Mouse (Mus musculus) CH12.LX (cell line): ENCODE results near the gene Tgfbr1. TPM values are rescaled to one million over a fixed set of nuclear protein-coding genes. Genes with fewer than 3 reads are reported as not detected.

Source experiments
- DNase-seq: peaks from one replicate; pipeline ENCODE4 v3.0.0-alpha.2; 2013; ENCODE audit errors: extremely low read depth
- H3K27ac ChIP-seq: 2 replicates; pipeline ENCODE4 v1.5.1; 2012; ENCODE audit warnings: low read depth, mild to moderate bottlenecking, control low read depth, moderate library complexity; ENCODE audit not compliant: insufficient read depth
- H3K27me3 ChIP-seq: replicated peaks from 2 replicates; pipeline ENCODE3; 2012; ENCODE audit warnings: inconsistent platforms
- H3K36me3 ChIP-seq, 2 experiments: replicated peaks in 1 of 2; 2 replicates each; pipeline versions ENCODE3 to v1.6.1; 2012; ENCODE audit warnings: inconsistent platforms in 1 of 2, low read length in 1 of 2, mild to moderate bottlenecking in 1 of 2, mixed read lengths in 1 of 2, moderate library complexity in 1 of 2; ENCODE audit not compliant: control insufficient read depth in 1 of 2, insufficient read depth in 1 of 2
- H3K4me1 ChIP-seq, 2 experiments: 2 replicates each; pipeline ENCODE4 v1.6.1; 2012; ENCODE audit warnings: inconsistent platforms in 1 of 2, moderate library complexity in 1 of 2; ENCODE audit not compliant: insufficient read depth in 2 of 2, control insufficient read depth in 1 of 2
- H3K4me2 ChIP-seq: 2 replicates; pipeline ENCODE4 v1.6.1; 2012; ENCODE audit warnings: low read depth, mild to moderate bottlenecking, control low read depth; ENCODE audit not compliant: poor library complexity, insufficient read depth, severe bottlenecking
- H3K4me3 ChIP-seq, 3 experiments: fragments of 150-350 bp in 1 of 3; sonication (generic) in 1 of 3; replicated peaks in 1 of 3; 2 replicates each; pipeline versions ENCODE3 to v1.5.1; 2011 to 2012; ENCODE audit warnings: low read depth in 2 of 3, low read length in 2 of 3, mild to moderate bottlenecking in 2 of 3, moderate library complexity in 2 of 3, control low read depth in 1 of 3, improper control_type of control experiment in 1 of 3, inconsistent platforms in 1 of 3, mixed read lengths in 1 of 3; ENCODE audit not compliant: poor library complexity in 1 of 3
- H3K79me2 ChIP-seq: replicated peaks from 2 replicates; pipeline ENCODE4 v1.6.1; 2012; ENCODE audit warnings: mild to moderate bottlenecking, moderate library complexity; ENCODE audit not compliant: control insufficient read depth, poor library complexity, insufficient read depth, severe bottlenecking; ENCODE audit errors: extremely low read depth
- H3K9ac ChIP-seq: 2 replicates; pipeline ENCODE4 v1.6.1; 2012; ENCODE audit warnings: low read depth, mild to moderate bottlenecking, control low read depth, moderate library complexity; ENCODE audit not compliant: insufficient read depth
- H3K9me3 ChIP-seq: replicated peaks from 2 replicates; pipeline ENCODE3; 2012; ENCODE audit warnings: low read length, inconsistent platforms, mixed read lengths
- BHLHE40 ChIP-seq: IDR thresholded peaks from 2 replicates; pipeline ENCODE4 v1.6.1; 2011; ENCODE audit warnings: mild to moderate bottlenecking, low read depth, low read length, improper control_type of control experiment
- CHD1 ChIP-seq: IDR thresholded peaks from 2 replicates; pipeline ENCODE4 v1.6.1; 2012; ENCODE audit warnings: low read depth, low read length, improper control_type of control experiment, inconsistent platforms
- CHD2 ChIP-seq: IDR thresholded peaks from 2 replicates; pipeline ENCODE4 v1.6.1; 2011; ENCODE audit warnings: low read length, improper control_type of control experiment
- CTCF ChIP-seq, 2 experiments: IDR thresholded peaks in 1 of 2; conservative IDR thresholded peaks in 1 of 2; 2 replicates each; pipeline ENCODE4 v1.5.1; 2011 to 2012; ENCODE audit warnings: low read depth in 2 of 2, low read length in 2 of 2, improper control_type of control experiment in 1 of 2, inconsistent platforms in 1 of 2, mild to moderate bottlenecking in 1 of 2, moderate library complexity in 1 of 2
- ELF1 ChIP-seq: IDR thresholded peaks from 2 replicates; pipeline ENCODE4 v1.6.1; 2014; ENCODE audit warnings: low read depth, mild to moderate bottlenecking, inconsistent platforms, low read length, improper control_type of control experiment
- EP300 ChIP-seq: IDR thresholded peaks from 2 replicates; pipeline ENCODE4 v1.6.1; 2011; ENCODE audit warnings: low read length, improper control_type of control experiment
- ETS1 ChIP-seq: conservative IDR thresholded peaks from 2 replicates; pipeline ENCODE4 v1.6.1; 2012; ENCODE audit warnings: low read depth, mild to moderate bottlenecking, inconsistent platforms, low read length, improper control_type of control experiment, moderate library complexity
- GABPA ChIP-seq: IDR thresholded peaks from 2 replicates; pipeline ENCODE4 v1.6.1; 2012; ENCODE audit warnings: low read depth, low read length, improper control_type of control experiment, inconsistent platforms; ENCODE audit not compliant: insufficient replicate concordance
- HCFC1 ChIP-seq: IDR thresholded peaks from 2 replicates; pipeline ENCODE4 v1.6.1; 2012; ENCODE audit warnings: low read depth, mild to moderate bottlenecking, inconsistent platforms, low read length, improper control_type of control experiment
- IRF4 ChIP-seq: IDR thresholded peaks from 2 replicates; pipeline ENCODE4 v1.6.1; 2014; ENCODE audit warnings: low read depth, mild to moderate bottlenecking, inconsistent platforms, low read length, improper control_type of control experiment
- JUN ChIP-seq: IDR thresholded peaks from 2 replicates; pipeline ENCODE4 v1.6.1; 2011; ENCODE audit warnings: low read depth, mild to moderate bottlenecking, low read length, improper control_type of control experiment, moderate library complexity; ENCODE audit not compliant: insufficient read depth
- JUND ChIP-seq: conservative IDR thresholded peaks from 2 replicates; pipeline ENCODE4 v1.6.1; 2011; ENCODE audit warnings: low read depth, low read length, improper control_type of control experiment
- KAT2A ChIP-seq: IDR thresholded peaks from 2 replicates; pipeline ENCODE4 v1.6.1; 2012; ENCODE audit warnings: low read length, improper control_type of control experiment, inconsistent platforms; ENCODE audit not compliant: insufficient replicate concordance
- MAFK ChIP-seq: IDR thresholded peaks from 2 replicates; pipeline ENCODE4 v1.6.1; 2011; ENCODE audit warnings: low read length, improper control_type of control experiment; ENCODE audit not compliant: insufficient replicate concordance
- MAZ ChIP-seq: IDR thresholded peaks from 2 replicates; pipeline ENCODE4 v1.6.1; 2012; ENCODE audit warnings: low read depth, mild to moderate bottlenecking, inconsistent platforms, low read length, improper control_type of control experiment, moderate library complexity
- MEF2A ChIP-seq: IDR thresholded peaks from 2 replicates; pipeline ENCODE4 v1.6.1; 2014; ENCODE audit warnings: low read depth, mild to moderate bottlenecking, inconsistent platforms, low read length, improper control_type of control experiment, borderline replicate concordance
- NRF1 ChIP-seq: IDR thresholded peaks from 2 replicates; pipeline ENCODE4 v1.6.1; 2014; ENCODE audit warnings: low read depth, mild to moderate bottlenecking, inconsistent platforms, low read length, improper control_type of control experiment, moderate library complexity
- PAX5 ChIP-seq: IDR thresholded peaks from 2 replicates; pipeline ENCODE4 v1.6.1; 2012; ENCODE audit warnings: low read length, inconsistent platforms, mixed read lengths
- POLR2A ChIP-seq: IDR thresholded peaks from 2 replicates; pipeline ENCODE4 v1.6.1; 2011; ENCODE audit warnings: low read depth, mild to moderate bottlenecking, improper control_type of control experiment, low read length
- POLR2AphosphoS2 ChIP-seq: IDR thresholded peaks from 2 replicates; pipeline ENCODE4 v1.6.1; 2011; ENCODE audit warnings: low read depth, low read length, improper control_type of control experiment
- RAD21 ChIP-seq: IDR thresholded peaks from 2 replicates; pipeline ENCODE4 v1.6.1; 2011; ENCODE audit warnings: low read depth, mild to moderate bottlenecking, low read length, improper control_type of control experiment, moderate library complexity
- RCOR1 ChIP-seq: conservative IDR thresholded peaks from 2 replicates; pipeline ENCODE4 v1.6.1; 2012; ENCODE audit warnings: low read depth, mild to moderate bottlenecking, inconsistent platforms, low read length, improper control_type of control experiment
- TCF12 ChIP-seq: IDR thresholded peaks from 2 replicates; pipeline ENCODE4 v1.6.1; 2014; ENCODE audit warnings: low read depth, mild to moderate bottlenecking, inconsistent platforms, low read length, improper control_type of control experiment
- USF2 ChIP-seq: conservative IDR thresholded peaks from 2 replicates; pipeline ENCODE4 v1.6.1; 2011; ENCODE audit warnings: low read depth, low read length, improper control_type of control experiment
- ZMIZ1 ChIP-seq: IDR thresholded peaks from 2 replicates; pipeline ENCODE4 v1.6.1; 2012; ENCODE audit warnings: low read depth, mild to moderate bottlenecking, inconsistent platforms, low read length, improper control_type of control experiment
- ZNF384 ChIP-seq: IDR thresholded peaks from 2 replicates; pipeline ENCODE4 v1.6.1; 2012; ENCODE audit warnings: low read depth, low read length, improper control_type of control experiment, inconsistent platforms
- dilution Hi-C: fragments of 300-500 bp; cut with MboI; formaldehyde crosslinking; loops from 2 replicates; pipeline ENCODE4 v1.14.3; 2020; ENCODE audit warnings: low sequenced_read_pairs; ENCODE audit not compliant: extremely low pct_unique_long_range_greater_than_20kb, extremely low pct_ligation_motif_present
- in situ Hi-C: fragments of 300-500 bp; cut with MboI; formaldehyde crosslinking; loops from 3 replicates; pipeline ENCODE4 v1.14.3; 2019; ENCODE audit warnings: low sequenced_read_pairs, low pct_ligation_motif_present, low pct_unique_long_range_greater_than_20kb, mixed read lengths
- polyA plus RNA-seq: library from polyadenylated mRNA; unstranded; fragments of >175 nt; gene quantifications from 2 replicates; pipeline ENCODE4 v1.2.1, GENCODE M21; 2012; ENCODE audit warnings: low read depth; ENCODE audit not compliant: insufficient read length
- total RNA-seq, 2 experiments: library from RNA; depleted of rRNA; stranded (reverse); fragments of 300-350 nt in 1 of 2; fragments of >200 nt in 1 of 2; gene quantifications; 2 replicates each; pipeline ENCODE4 v1.2.3; 2012 to 2014

The Tgfbr1 gene
- total and polyA plus RNA-seq, 3 experiments: 3.4 to 8.7 (median 7.0) TPM

- no peaks in the 10 kb centered on the region for H3K36me3 ChIP-seq
- no peak for DNase-seq
- H3K79me2 ChIP-seq: no peaks in the 10 kb centered on the region
- H3K27ac ChIP-seq: no peak overlapping the region
- H3K4me2 ChIP-seq: no peak overlapping the region
- dilution Hi-C loops (no loop called here), in situ Hi-C loops (loop anchor here (25.0 kb wide), 2 partner anchors 377 to 977 kb away; no protein-coding TSS in a partner anchor)
- no peak overlapping the region for H3K9ac ChIP-seq
- no peak overlapping the region for H3K4me3 ChIP-seq
- peaks cover 1% of the 10 kb centered on the region for H3K27me3 ChIP-seq
- TF ChIP-seq ZMIZ1 (no peak), POLR2AphosphoS2 (no peak), USF2 (no peak), RCOR1 (no peak), GABPA (no peak), POLR2A (no peak), EP300 (no peak), CTCF (conservative IDR thresholded peaks at IDR 0.05 in 1 of 2, IDR thresholded peaks at IDR 0.05 in 1 of 2; ENCODE audit: low read depth in 2 of 2, low read length in 2 of 2) (no peak), HCFC1 (no peak), RAD21 (no peak), MAZ (no peak), NRF1 (no peak), JUND (no peak), KAT2A (no peak)
- H3K4me1 ChIP-seq: peaks cover 0 to 12% of the 10 kb centered on the region in 2 experiments; a peak in 2 of 4 replicates
- H3K9me3 ChIP-seq: no peaks in the 10 kb centered on the region
Measured at GRCm38 (mm10) chr4:47435131-47435530, 82.1 kb downstream of the Tgfbr1 start.

GRCm38 (mm10) chr4:47435566-47436360, 82.7 kb downstream of the Tgfbr1 start:
- Histone ChIP-seq H3K9ac (no peak overlapping the region), H3K9me3 (no peaks in the 10 kb centered on the region), H3K27me3 (peaks cover 1% of the 10 kb centered on the region), H3K36me3 (no peaks in the 10 kb centered on the region), H3K4me1 (peaks cover 0 to 12% of the 10 kb centered on the region in 2 experiments; a peak in 2 of 4 replicates), H3K4me3 (no peak overlapping the region), H3K4me2 (no peak overlapping the region), H3K79me2 (no peaks in the 10 kb centered on the region), H3K27ac (no peak overlapping the region)
- no peak for TF ChIP-seq BHLHE40
- no peak for TF ChIP-seq TCF12
- TF ChIP-seq RCOR1: no peak
- no peak for TF ChIP-seq ZNF384
- no peak for TF ChIP-seq JUN
- TF ChIP-seq NRF1: no peak
- no peak for TF ChIP-seq JUND
- TF ChIP-seq CHD2: no peak
- no peak for TF ChIP-seq HCFC1
- TF ChIP-seq ELF1: no peak
- no peak for TF ChIP-seq ETS1
- no peak for TF ChIP-seq POLR2A
- no peak for TF ChIP-seq KAT2A
- TF ChIP-seq CHD1: no peak
- TF ChIP-seq MEF2A: no peak
- no peak for TF ChIP-seq PAX5
- no peak for TF ChIP-seq CTCF (conservative IDR thresholded peaks at IDR 0.05 in 1 of 2, IDR thresholded peaks at IDR 0.05 in 1 of 2; ENCODE audit: low read depth in 2 of 2, low read length in 2 of 2)
- TF ChIP-seq IRF4: no peak
- TF ChIP-seq ZMIZ1: no peak
- no peak for TF ChIP-seq MAFK
- in situ Hi-C loops: loop anchor here (25.0 kb wide), 2 partner anchors 377 to 977 kb away; no protein-coding TSS in a partner anchor
- DNase-seq: no peak
- dilution Hi-C loops: no loop called here
